Mouse (Mus musculus) lung, embryonic 15.5 days (tissue): ENCODE results near the gene Sgpp2. TPM values are rescaled to one million over a fixed set of nuclear protein-coding genes. Genes with fewer than 3 reads are reported as not detected.

ENCODE experiments used
- ATAC-seq: fragments of 200-750 bp; cut with Nextera tagmentation; 2 replicates; pipeline ENCODE4 v1.8.0; 2017; ENCODE audit warnings: moderate number of reproducible peaks, borderline replicate concordance; ENCODE audit not compliant: low FRiP score, low TSS enrichment; ENCODE audit errors: extremely low read depth
- H3K27ac ChIP-seq: fragments of 300-500 bp; sonication (generic); 2 replicates; pipeline ENCODE4 v1.5.1; 2015; ENCODE audit warnings: moderate library complexity, mild to moderate bottlenecking, inconsistent platforms
- H3K27me3 ChIP-seq: fragments of 300-500 bp; sonication (generic); 2 replicates; pipeline ENCODE4 v1.6.1; 2015; ENCODE audit warnings: inconsistent platforms
- H3K36me3 ChIP-seq: fragments of 300-500 bp; sonication (generic); 2 replicates; pipeline ENCODE4 v1.6.1; 2015; ENCODE audit warnings: inconsistent platforms
- H3K4me1 ChIP-seq: fragments of 300-500 bp; sonication (generic); 2 replicates; pipeline ENCODE4 v1.6.1; 2015; ENCODE audit warnings: inconsistent platforms
- H3K4me2 ChIP-seq: fragments of 300-500 bp; sonication (generic); 2 replicates; pipeline ENCODE4 v1.6.1; 2015; ENCODE audit warnings: inconsistent platforms, mild to moderate bottlenecking, moderate library complexity
- H3K4me3 ChIP-seq: fragments of 300-500 bp; sonication (generic); 2 replicates; pipeline ENCODE4 v1.5.1; 2015; ENCODE audit warnings: mild to moderate bottlenecking, inconsistent platforms
- H3K9ac ChIP-seq: fragments of 300-500 bp; sonication (generic); 2 replicates; pipeline ENCODE4 v1.6.1; 2015; ENCODE audit warnings: inconsistent platforms
- H3K9me3 ChIP-seq: fragments of 300-500 bp; sonication (generic); 2 replicates; pipeline ENCODE4 v1.6.1; 2016; ENCODE audit warnings: inconsistent platforms
- WGBS: fragments of 180-500 bp; shearing (Covaris S2); methylation state at CpG from one replicate; pipeline ENCODE4 v1.1.7; 2015; 5-methylcytosine and 5-hydroxymethylcytosine counted together
- polyA plus RNA-seq: library from polyadenylated mRNA; unstranded; fragments of >200 nt; fragmentation: Nextera tagmentation; extraction: Ambion mirVana; gene quantifications from 2 replicates; pipeline ENCODE4 v1.2.1, GENCODE M21; 2015

Sgpp2 gene
- polyA plus RNA-seq, 1 experiment from 2014 or later = 1.1 TPM

GRCm38 (mm10) chr1:78414421-78414820, 104.3 kb downstream of the Sgpp2 start:
- Histone ChIP-seq H3K27ac (no peak overlapping the region), H3K4me3 (no peak overlapping the region), H3K4me1 (no peaks in the 10 kb centered on the region), H3K9me3 (no peaks in the 10 kb centered on the region), H3K36me3 (no peaks in the 10 kb centered on the region), H3K4me2 (no peak overlapping the region), H3K9ac (no peak overlapping the region), H3K27me3 (no peaks in the 10 kb centered on the region)
- WGBS = 79% methylated on average over 5 of the region's 5 CpGs
- no peak for ATAC-seq

- no peak overlapping the region for H3K4me2 ChIP-seq
- H3K9ac ChIP-seq = no peak overlapping the region
- H3K9me3 ChIP-seq = no peaks in the 10 kb centered on the region
- peaks cover 7% of the 10 kb centered on the region; the same call in 1 of the 2 replicates for H3K36me3 ChIP-seq
- no peak for ATAC-seq
- 93% methylated on average over 9 of the region's 9 CpGs for WGBS
- H3K4me3 ChIP-seq = no peak overlapping the region
- H3K27ac ChIP-seq = no peak overlapping the region
- H3K27me3 ChIP-seq = no peaks in the 10 kb centered on the region
- H3K4me1 ChIP-seq = no peaks in the 10 kb centered on the region
Measured at GRCm38 (mm10) chr1:78417154-78417911, 107.2 kb downstream of the Sgpp2 start.

- Histone ChIP-seq H3K27ac (no peak overlapping the region), H3K4me2 (no peak overlapping the region), H3K27me3 (no peaks in the 10 kb centered on the region), H3K4me3 (no peak overlapping the region), H3K4me1 (no peaks in the 10 kb centered on the region), H3K9me3 (no peaks in the 10 kb centered on the region), H3K9ac (no peak overlapping the region), H3K36me3 (peaks cover 7% of the 10 kb centered on the region; the same call in 1 of the 2 replicates)
- WGBS = 54% methylated on average over 4 of the region's 4 CpGs
- ATAC-seq = peak; percentile 65
Measured at GRCm38 (mm10) chr1:78419593-78419992, 109.4 kb downstream of the Sgpp2 start.

GRCm38 (mm10) chr1:78420271-78420670, 110.1 kb downstream of the Sgpp2 start:
- no peak overlapping the region for H3K4me2 ChIP-seq
- H3K27ac ChIP-seq = no peak overlapping the region
- ATAC-seq = no peak
- H3K36me3 ChIP-seq = peaks cover 7% of the 10 kb centered on the region; the same call in 1 of the 2 replicates
- H3K4me3 ChIP-seq = no peak overlapping the region
- WGBS = 87% methylated on average over 6 of the region's 6 CpGs
- no peaks in the 10 kb centered on the region for H3K27me3 ChIP-seq
- no peak overlapping the region for H3K9ac ChIP-seq
- no peaks in the 10 kb centered on the region for H3K9me3 ChIP-seq
- peaks cover 1% of the 10 kb centered on the region; the same call in 1 of the 2 replicates for H3K4me1 ChIP-seq

- no peak for ATAC-seq
- Histone ChIP-seq H3K9me3 (no peaks in the 10 kb centered on the region), H3K36me3 (peaks cover 7% of the 10 kb centered on the region; the same call in 1 of the 2 replicates), H3K4me3 (no peak overlapping the region), H3K27me3 (no peaks in the 10 kb centered on the region), H3K27ac (no peak overlapping the region), H3K4me2 (no peak overlapping the region), H3K4me1 (peaks cover 13% of the 10 kb centered on the region; the same call in 1 of the 2 replicates), H3K9ac (no peak overlapping the region)
- WGBS = 84% methylated on average over 5 of the region's 5 CpGs
Measured at GRCm38 (mm10) chr1:78421749-78422148, 111.6 kb downstream of the Sgpp2 start.

- H3K27me3 ChIP-seq = no peaks in the 10 kb centered on the region
- no peaks in the 10 kb centered on the region for H3K9me3 ChIP-seq
- no peak for ATAC-seq
- no peak overlapping the region for H3K4me3 ChIP-seq
- no peak overlapping the region for H3K27ac ChIP-seq
- peaks cover 7% of the 10 kb centered on the region; the same call in 1 of the 2 replicates for H3K36me3 ChIP-seq
- peaks cover 15% of the 10 kb centered on the region; the same call in 1 of the 2 replicates for H3K4me1 ChIP-seq
- H3K9ac ChIP-seq = no peak overlapping the region
- no peak overlapping the region for H3K4me2 ChIP-seq
- WGBS = 63% methylated on average over 2 of the region's 2 CpGs
Measured at GRCm38 (mm10) chr1:78422576-78422975, 112.4 kb downstream of the Sgpp2 start.

- Histone ChIP-seq H3K4me3 (no peak overlapping the region), H3K4me2 (no peak overlapping the region), H3K9ac (no peak overlapping the region), H3K27ac (peak overlapping the region; percentile 66; the same call in 1 of the 2 replicates), H3K36me3 (peaks cover 7% of the 10 kb centered on the region; the same call in 1 of the 2 replicates), H3K27me3 (no peaks in the 10 kb centered on the region), H3K9me3 (no peaks in the 10 kb centered on the region), H3K4me1 (peaks cover 15% of the 10 kb centered on the region; the same call in 1 of the 2 replicates)
- no peak for ATAC-seq
- 59% methylated on average over 4 of the region's 4 CpGs for WGBS
Measured at GRCm38 (mm10) chr1:78424848-78425247, 114.7 kb downstream of the Sgpp2 start.

GRCm38 (mm10) chr1:78425309-78425708, 115.2 kb downstream of the Sgpp2 start:
- Histone ChIP-seq H3K9me3 (no peaks in the 10 kb centered on the region), H3K4me2 (no peak overlapping the region), H3K9ac (no peak overlapping the region), H3K27me3 (no peaks in the 10 kb centered on the region), H3K4me1 (peaks cover 15% of the 10 kb centered on the region; the same call in 1 of the 2 replicates), H3K27ac (peak overlapping the region; percentile 66), H3K4me3 (no peak overlapping the region), H3K36me3 (peaks cover 7% of the 10 kb centered on the region; the same call in 1 of the 2 replicates)
- ATAC-seq = peak; percentile 8; the same call in 1 of the 2 replicates
- WGBS = 84% methylated on average over 7 of the region's 7 CpGs

GRCm38 (mm10) chr1:78425793-78426700, 115.9 kb downstream of the Sgpp2 start:
- H3K9ac ChIP-seq = no peak overlapping the region
- H3K27ac ChIP-seq = peak overlapping the region; percentile 66
- peak; percentile 89 for ATAC-seq
- no peaks in the 10 kb centered on the region for H3K9me3 ChIP-seq
- no peak overlapping the region for H3K4me3 ChIP-seq
- H3K36me3 ChIP-seq = peaks cover 7% of the 10 kb centered on the region; the same call in 1 of the 2 replicates
- 69% methylated on average over 7 of the region's 7 CpGs for WGBS
- no peak overlapping the region for H3K4me2 ChIP-seq
- H3K27me3 ChIP-seq = no peaks in the 10 kb centered on the region
- peaks cover 15% of the 10 kb centered on the region; the same call in 1 of the 2 replicates for H3K4me1 ChIP-seq

GRCm38 (mm10) chr1:78426841-78427240, 116.7 kb downstream of the Sgpp2 start:
- peak overlapping the region; percentile 67 for H3K27ac ChIP-seq
- H3K36me3 ChIP-seq = peaks cover 4% of the 10 kb centered on the region; the same call in 1 of the 2 replicates
- H3K4me1 ChIP-seq = peaks cover 15% of the 10 kb centered on the region; the same call in 1 of the 2 replicates
- no peaks in the 10 kb centered on the region for H3K27me3 ChIP-seq
- H3K9me3 ChIP-seq = no peaks in the 10 kb centered on the region
- ATAC-seq = no peak; the same call in 1 of the 2 replicates
- H3K4me3 ChIP-seq = no peak overlapping the region
- H3K4me2 ChIP-seq = no peak overlapping the region
- H3K9ac ChIP-seq = no peak overlapping the region
- 49% methylated on average over 3 of the region's 3 CpGs for WGBS

- WGBS = 88% methylated on average over 11 of the region's 11 CpGs
- H3K4me2 ChIP-seq = no peak overlapping the region
- no peak for ATAC-seq
- H3K9me3 ChIP-seq = no peaks in the 10 kb centered on the region
- H3K36me3 ChIP-seq = peaks cover 4% of the 10 kb centered on the region; the same call in 1 of the 2 replicates
- H3K4me3 ChIP-seq = no peak overlapping the region
- H3K9ac ChIP-seq = no peak overlapping the region
- no peak overlapping the region for H3K27ac ChIP-seq
- H3K27me3 ChIP-seq = no peaks in the 10 kb centered on the region
- H3K4me1 ChIP-seq = peaks cover 15% of the 10 kb centered on the region; the same call in 1 of the 2 replicates
Measured at GRCm38 (mm10) chr1:78428851-78429250, 118.7 kb downstream of the Sgpp2 start.
